8 mouse cellular contexts compared by ENCODE assay signal in genomic region chr10:3805334-3805733, GRCm38 (mm10).
DNase-seq lines count a peak whose midpoint lies in the region; ATAC-seq and TF ChIP-seq lines count a peak whose summit lies in the region.
"Had no signal": no experiment of that assay in that cellular context is flagged by ENCODE, and none has a peak within 500 bp of the region (broad histone marks: within the 10 kb centered on the region; RNA-seq: fewer than 3 reads in every experiment).

No protein-coding gene starts in this region.

- intact Hi-C loops in left cerebral cortex, postnatal 25 days (cut with DNase I): loop anchor here (5.0 kb wide), 2 partner anchors 72 to 137 kb away; no protein-coding TSS in a partner anchor

- H3K4me1 ChIP-seq in intestine, embryonic 16.5 days (ENCODE audit: control insufficient read depth, insufficient read depth, low read length): no peaks in the 10 kb centered on the region
- no peaks in the 10 kb centered on the region for H3K4me1 ChIP-seq in intestine, embryonic 15.5 days (replicated peaks)
- no peaks in the 10 kb centered on the region for H3K4me1 ChIP-seq in E14TG2a.4 (replicated peaks; ENCODE audit: low read depth, low read length)
- H3K4me1 ChIP-seq: midbrain, embryonic 13.5 days had no signal

- no peaks in the 10 kb centered on the region for H3K27me3 ChIP-seq in intestine, embryonic 16.5 days (replicated peaks; ENCODE audit: control insufficient read depth, insufficient read depth, low read length)
- H3K27me3 ChIP-seq in intestine, embryonic 15.5 days (replicated peaks): no peaks in the 10 kb centered on the region
- H3K27me3 ChIP-seq in E14TG2a.4 (ENCODE audit: insufficient read depth, low read length): no peaks in the 10 kb centered on the region
- H3K27me3 ChIP-seq: midbrain, embryonic 13.5 days had no signal

- TF ChIP-seq CTCF in E14TG2a.4 (conservative IDR thresholded peaks at IDR 0.05; ENCODE audit: low read length): peak; percentile 8; the same call in 1 of the 2 replicates

- H3K9me3 ChIP-seq in intestine, embryonic 16.5 days (ENCODE audit: control insufficient read depth, low read length): no peaks in the 10 kb centered on the region
- no peaks in the 10 kb centered on the region for H3K9me3 ChIP-seq in intestine, embryonic 15.5 days
- H3K9me3 ChIP-seq in E14TG2a.4 (ENCODE audit: low read length): no peaks in the 10 kb centered on the region
- H3K9me3 ChIP-seq: midbrain, embryonic 13.5 days had no signal

- H3K4me3 ChIP-seq in intestine, embryonic 16.5 days (ENCODE audit: low read length): no peak overlapping the region
- no peak overlapping the region for H3K4me3 ChIP-seq in intestine, embryonic 15.5 days (replicated peaks)
- no peak overlapping the region for H3K4me3 ChIP-seq in E14TG2a.4 (replicated peaks; ENCODE audit: low read length)
- H3K4me3 ChIP-seq: midbrain, embryonic 13.5 days had no signal

- H3K4me2 ChIP-seq in intestine, embryonic 16.5 days (ENCODE audit: low read depth, low read length): no peak overlapping the region
- H3K4me2 ChIP-seq in intestine, embryonic 15.5 days (replicated peaks): no peak overlapping the region
- H3K4me2 ChIP-seq: midbrain, embryonic 13.5 days had no signal

- DNase-seq in brain, adult 2 months (ENCODE audit: low read depth, low spot score): peak; percentile 40
- DNase-seq in kidney, postnatal 10 days: peak; percentile 46
- no peak for DNase-seq in left cerebral cortex, postnatal 25 days (ENCODE audit: low spot score in 2 of 2)
- DNase-seq in spleen, adult 18-20 months: no peak

- H3K27ac ChIP-seq in intestine, embryonic 16.5 days (ENCODE audit: low read length): no peak overlapping the region
- H3K27ac ChIP-seq in intestine, embryonic 15.5 days: no peak overlapping the region
- H3K27ac ChIP-seq: midbrain, embryonic 13.5 days had no signal

- H3K9ac ChIP-seq in intestine, embryonic 16.5 days (ENCODE audit: low read depth, low read length): no peak overlapping the region
- no peak overlapping the region for H3K9ac ChIP-seq in intestine, embryonic 15.5 days
- H3K9ac ChIP-seq: midbrain, embryonic 13.5 days had no signal

- H3K36me3 ChIP-seq in intestine, embryonic 16.5 days (ENCODE audit: control insufficient read depth, insufficient read depth, low read length): no peaks in the 10 kb centered on the region
- H3K36me3 ChIP-seq in intestine, embryonic 15.5 days: no peaks in the 10 kb centered on the region
- no peaks in the 10 kb centered on the region for H3K36me3 ChIP-seq in E14TG2a.4 (ENCODE audit: insufficient read depth, low read length)
- H3K36me3 ChIP-seq: midbrain, embryonic 13.5 days had no signal

- 0 out of 2 replicates have a peak, but pooled peaks have one; percentile 11 for ATAC-seq in intestine, embryonic 16.5 days
- ATAC-seq in intestine, embryonic 15.5 days: no peak
- ATAC-seq: midbrain, embryonic 13.5 days had no signal

- WGBS in intestine, embryonic 16.5 days: 51% methylated on average over 3 of the region's 3 CpGs
- 52% methylated on average over 3 of the region's 3 CpGs for WGBS in intestine, embryonic 15.5 days

Comparison
In these comparisons a context has a peak if more than half of its experiments do, and no peak if none do; other contexts are left out.
1. DNase-seq: peak in brain, adult 2 months (single experiment) and kidney, postnatal 10 days (single experiment); none in left cerebral cortex, postnatal 25 days (0 of 2) and spleen, adult 18-20 months (0 of 2).